Mouse (Mus musculus): ENCODE data around the gene Fancg.
A peak's percentile ranks its signal among the peaks of the same experiment; 100 is the strongest.

The Fancg gene

GRCm38 (mm10) chr4:43032501-43032900 lies 22.2 kb upstream of the Fancg start:
- DNase-seq = no peak

- peak; percentile 96 for DNase-seq
These were observed 21.1 kb upstream of the Fancg start, which contains the start of gene Stoml2 for GRCm38 (mm10) chr4:43031237-43031995. TSS of gene Stoml2 (minus strand) at chr4:43031710.

- DNase-seq = no peak
These were observed 20.5 kb upstream of the Fancg start for GRCm38 (mm10) chr4:43030780-43031230.

- DNase-seq = no peak
These were observed 20.0 kb upstream of the Fancg start for GRCm38 (mm10) chr4:43030352-43030751.

GRCm38 (mm10) chr4:43029749-43030148 lies 19.4 kb upstream of the Fancg start:
- no peak for DNase-seq

- no peak for DNase-seq
These were observed 18.8 kb upstream of the Fancg start for GRCm38 (mm10) chr4:43029121-43029520.

GRCm38 (mm10) chr4:43025084-43025960 lies 15.0 kb upstream of the Fancg start, which contains the start of gene Pigo:
TSS of gene Pigo (minus strand) at chr4:43025819.
- DNase-seq = peak; percentile 97

GRCm38 (mm10) chr4:43024673-43025072 lies 14.4 kb upstream of the Fancg start:
- no peak for DNase-seq

- no peak for DNase-seq
These were observed 11.0 kb upstream of the Fancg start for GRCm38 (mm10) chr4:43021341-43021740.

GRCm38 (mm10) chr4:43020876-43021275 lies 10.6 kb upstream of the Fancg start:
- DNase-seq = no peak

- no peak for DNase-seq
These were observed 9.5 kb upstream of the Fancg start for GRCm38 (mm10) chr4:43019641-43020465.

- no peak for DNase-seq
These were observed 8.9 kb upstream of the Fancg start for GRCm38 (mm10) chr4:43019176-43019575.

- DNase-seq = no peak
These were observed 7.8 kb upstream of the Fancg start for GRCm38 (mm10) chr4:43018156-43018555.

- no peak for DNase-seq
These were observed 1.8 kb upstream of the Fancg start for GRCm38 (mm10) chr4:43012091-43012490.

GRCm38 (mm10) chr4:43005765-43006164 lies 4.5 kb downstream of the Fancg start:
- DNase-seq = peak; percentile 78

GRCm38 (mm10) chr4:43004951-43005350 lies 5.4 kb downstream of the Fancg start:
- DNase-seq = no peak

- no peak for DNase-seq
These were observed 7.4 kb downstream of the Fancg start for GRCm38 (mm10) chr4:43002756-43003439.

- DNase-seq = no peak
These were observed 9.0 kb downstream of the Fancg start for GRCm38 (mm10) chr4:43001272-43001671.

GRCm38 (mm10) chr4:43000141-43000986 lies 9.9 kb downstream of the Fancg start, which contains the start of gene Vcp:
TSS of gene Vcp (minus strand) at chr4:43000507.
- DNase-seq = peak; percentile 98

- DNase-seq = peak; percentile 84
These were observed 10.7 kb downstream of the Fancg start for GRCm38 (mm10) chr4:42999451-43000140.
